Mouse (Mus musculus) lung, postnatal 10 days (tissue): ENCODE data around the gene Rhbg.

ENCODE experiments used
- DNase-seq: peaks from one replicate; pipeline ENCODE4 v3.0.0; 2021

The Rhbg gene

DNA sequence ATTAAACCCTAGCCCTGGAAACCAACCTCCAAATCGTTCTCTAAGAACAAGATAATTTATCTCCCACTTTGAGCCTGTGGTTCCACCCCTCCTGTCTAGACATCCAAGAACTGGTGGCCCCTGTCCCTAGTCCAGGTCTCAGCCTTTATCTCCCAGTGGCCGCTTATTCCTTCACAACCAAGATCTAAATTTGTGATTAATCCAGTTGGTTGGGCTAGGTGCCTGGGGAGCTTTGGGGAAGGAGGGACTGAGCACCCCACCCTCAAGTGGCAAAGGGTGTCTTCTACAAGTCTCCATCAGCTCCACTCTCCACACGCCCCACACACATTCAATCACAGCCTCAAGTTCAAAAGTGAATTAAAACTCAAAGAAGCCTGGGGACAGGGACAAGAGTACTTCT lies 48.0 kb downstream of the Rhbg start:
- DNase-seq = no peak

DNA sequence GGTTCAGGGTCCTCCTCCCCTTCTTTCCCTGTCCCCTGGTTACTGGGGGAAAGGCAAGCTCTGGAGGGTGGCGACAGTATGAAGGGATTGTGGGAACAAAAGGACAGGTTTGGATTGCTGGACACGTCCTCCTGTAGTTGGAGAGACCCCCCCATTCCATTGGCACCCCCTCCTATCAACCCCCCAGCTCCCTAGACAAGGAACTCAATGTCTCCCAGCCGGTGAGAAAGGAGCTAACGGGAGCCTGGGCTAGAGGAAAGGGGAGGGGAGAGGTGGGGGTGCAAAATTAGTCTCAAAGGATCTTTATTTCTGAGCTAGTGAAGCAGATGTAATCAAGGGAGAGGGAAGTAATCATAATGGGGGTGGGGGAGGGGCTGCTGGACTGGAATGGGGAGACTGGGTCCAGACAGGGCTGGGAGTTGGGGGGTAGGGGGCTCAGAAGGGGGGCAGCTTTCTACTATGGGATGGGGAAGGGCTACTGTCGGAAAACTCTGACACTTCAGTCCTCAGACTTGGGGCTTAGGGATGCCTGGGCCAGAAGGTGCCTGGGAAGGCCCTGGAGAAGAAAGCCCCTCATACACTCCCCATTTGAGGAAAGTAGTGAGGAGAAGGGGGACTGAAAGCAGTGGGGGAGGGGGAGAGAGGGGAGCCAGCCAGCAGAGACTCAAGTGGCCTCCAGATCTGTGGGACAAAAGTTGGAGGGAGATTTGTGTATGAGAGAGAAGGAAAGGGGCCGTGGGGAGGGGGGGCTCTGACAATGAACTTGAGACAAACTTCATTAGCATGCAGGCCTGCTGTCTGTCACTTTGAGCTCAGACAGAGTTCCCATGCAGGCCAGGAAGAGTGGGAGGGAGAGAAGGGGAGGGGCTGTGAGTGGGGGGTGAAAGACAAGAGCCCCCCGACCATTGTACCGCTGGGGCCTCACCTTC lies 48.7 kb downstream of the Rhbg start:
- no peak for DNase-seq

DNA sequence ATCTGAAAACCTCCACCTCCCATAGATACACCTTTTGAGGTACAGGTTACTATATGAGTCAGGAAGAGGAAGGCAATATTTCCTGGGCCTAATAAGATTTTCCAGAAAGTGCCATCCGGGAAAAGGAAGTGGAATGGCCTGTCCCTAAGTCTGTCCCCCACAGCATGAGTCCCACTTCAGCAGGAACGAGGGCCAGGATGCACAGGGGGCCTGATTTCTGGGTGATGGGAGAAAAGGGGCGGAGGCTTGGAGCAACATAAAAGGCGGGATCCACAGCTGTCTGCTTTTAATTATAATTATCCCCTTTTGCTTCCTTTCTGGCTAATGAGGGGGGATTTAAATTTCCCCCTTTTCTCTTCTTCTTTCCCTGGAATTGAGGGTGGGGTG lies 49.3 kb downstream of the Rhbg start:
- DNase-seq = no peak

DNA sequence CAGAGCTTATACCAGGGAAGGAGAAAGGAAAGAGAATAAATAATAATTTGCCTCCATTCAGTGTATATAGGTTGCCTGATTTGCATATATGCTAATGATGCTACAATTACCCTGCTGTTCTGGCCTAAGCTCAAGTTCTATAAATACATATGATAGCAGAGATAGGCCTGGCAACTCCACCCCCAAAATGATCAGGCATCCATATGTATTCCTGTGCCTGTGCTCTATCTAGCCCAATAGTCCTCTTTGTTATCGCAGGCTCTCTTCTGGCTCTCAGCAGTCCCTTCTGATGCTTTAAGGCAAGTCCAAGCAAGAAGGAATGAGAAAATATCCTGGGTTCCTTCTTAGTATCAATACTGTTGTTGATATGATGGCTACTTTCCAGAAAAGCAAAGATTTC lies 49.8 kb downstream of the Rhbg start:
- no peak for DNase-seq

DNA sequence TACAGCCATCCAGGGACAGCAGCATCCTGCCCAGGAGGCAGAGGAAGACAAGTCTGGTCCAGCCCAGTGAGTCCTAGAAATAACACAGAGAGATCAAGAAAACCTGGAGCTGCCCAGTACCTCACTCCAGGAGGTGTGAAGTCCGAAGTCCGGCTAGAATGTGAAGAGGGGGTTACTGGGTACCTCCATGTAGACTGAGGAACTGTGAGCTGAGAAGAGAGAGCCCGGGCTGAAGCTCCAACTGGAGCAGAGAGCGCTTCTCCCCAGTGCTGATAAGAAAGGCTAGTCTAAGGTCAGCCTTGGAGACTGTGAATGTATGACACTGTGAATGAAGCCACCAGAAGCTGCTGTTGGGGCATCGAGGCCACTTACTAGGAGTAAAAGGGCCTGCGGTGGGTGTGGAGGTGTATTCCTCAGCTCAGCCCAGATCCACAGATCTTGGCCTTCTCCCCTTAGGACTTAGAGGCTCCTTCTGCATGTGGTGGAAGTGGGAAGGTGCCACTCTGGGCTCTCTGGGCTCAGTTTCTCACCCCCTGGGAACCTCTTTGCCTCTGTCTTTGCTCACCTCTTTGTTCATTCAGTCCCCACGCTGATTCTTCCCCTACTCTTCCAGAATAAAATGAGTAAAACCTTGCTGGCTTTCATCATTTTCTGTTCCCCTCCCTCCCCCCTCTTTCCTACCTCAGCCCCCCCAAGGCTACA lies 50.4 kb downstream of the Rhbg start:
- no peak for DNase-seq

DNA sequence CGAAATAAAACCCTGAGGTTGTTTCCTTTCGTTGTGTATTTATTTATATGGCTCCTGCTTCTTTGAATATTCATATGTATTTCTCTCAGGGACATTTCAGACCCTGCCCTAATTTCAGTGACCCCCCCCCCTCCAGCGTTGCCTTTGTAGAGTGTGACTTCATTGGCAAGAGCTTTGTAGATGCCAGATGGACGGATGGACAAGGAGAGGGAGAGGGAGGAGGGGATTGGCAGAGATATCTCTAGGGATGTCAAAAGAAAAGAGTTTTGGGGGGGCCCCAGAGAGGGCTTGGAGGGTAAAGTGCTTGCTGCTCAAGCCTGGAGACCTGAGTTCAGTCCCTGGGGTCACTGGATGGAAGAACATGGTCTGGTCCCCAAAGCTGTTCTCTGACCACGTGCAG lies 51.1 kb downstream of the Rhbg start:
- DNase-seq = no peak

DNA sequence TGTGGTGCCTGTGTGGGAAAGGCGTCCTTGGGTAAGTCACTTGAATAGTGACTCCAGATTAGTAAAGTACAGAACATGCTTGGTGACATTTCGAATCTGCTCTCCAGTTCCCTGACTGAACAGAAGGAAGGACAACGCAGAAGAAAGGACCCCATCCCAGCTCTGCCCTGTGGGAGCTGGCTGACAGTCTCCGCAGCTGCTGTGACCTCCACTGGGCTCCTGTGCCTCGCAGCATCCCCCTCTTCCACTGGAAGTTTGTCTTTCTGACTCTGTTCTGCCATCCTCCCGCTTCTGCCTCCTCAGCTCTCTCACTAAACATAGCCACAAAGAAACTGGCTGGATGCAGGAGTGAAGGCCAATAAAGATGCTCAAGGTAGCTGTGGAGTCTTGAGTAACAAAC lies 51.5 kb downstream of the Rhbg start:
- DNase-seq = no peak

DNA sequence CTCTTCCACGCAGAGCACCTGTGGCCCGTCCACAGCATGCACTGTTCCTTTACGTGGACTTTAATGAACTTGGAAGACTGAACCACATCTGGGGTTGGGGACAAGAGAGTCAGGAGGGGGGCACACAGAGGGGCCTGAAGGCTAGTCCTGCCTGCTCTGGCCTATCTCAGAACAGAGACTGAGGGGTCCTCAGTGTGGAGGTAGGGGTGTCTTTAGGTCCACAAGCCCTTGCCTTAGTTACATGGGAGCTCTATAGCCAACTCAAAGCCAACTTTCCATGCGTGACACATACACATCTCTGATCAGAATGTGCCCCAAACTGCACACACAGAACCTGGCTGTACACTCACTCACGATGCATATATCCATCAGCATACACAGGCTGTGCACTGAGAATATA lies 52.9 kb downstream of the Rhbg start:
- no peak for DNase-seq

DNA sequence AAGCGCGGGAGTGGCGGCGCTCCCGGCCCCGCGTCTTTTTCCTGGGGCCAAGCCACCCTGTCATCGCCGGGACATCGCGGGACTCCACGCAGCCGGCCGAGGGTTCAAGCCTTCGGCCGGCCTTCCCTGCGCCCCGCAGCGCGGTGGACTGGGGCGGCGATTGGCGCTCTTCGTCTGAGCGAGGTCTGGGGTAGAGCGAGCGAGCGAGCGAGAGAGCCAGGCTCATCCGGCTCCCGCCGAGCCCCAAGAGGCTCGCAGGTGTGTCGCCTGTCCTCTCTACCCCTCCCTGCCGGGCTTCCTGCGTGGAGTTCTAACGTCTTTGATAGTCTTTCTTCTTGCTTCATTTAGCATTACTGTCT lies 53.6 kb downstream of the Rhbg start:
- DNase-seq = no peak

DNA sequence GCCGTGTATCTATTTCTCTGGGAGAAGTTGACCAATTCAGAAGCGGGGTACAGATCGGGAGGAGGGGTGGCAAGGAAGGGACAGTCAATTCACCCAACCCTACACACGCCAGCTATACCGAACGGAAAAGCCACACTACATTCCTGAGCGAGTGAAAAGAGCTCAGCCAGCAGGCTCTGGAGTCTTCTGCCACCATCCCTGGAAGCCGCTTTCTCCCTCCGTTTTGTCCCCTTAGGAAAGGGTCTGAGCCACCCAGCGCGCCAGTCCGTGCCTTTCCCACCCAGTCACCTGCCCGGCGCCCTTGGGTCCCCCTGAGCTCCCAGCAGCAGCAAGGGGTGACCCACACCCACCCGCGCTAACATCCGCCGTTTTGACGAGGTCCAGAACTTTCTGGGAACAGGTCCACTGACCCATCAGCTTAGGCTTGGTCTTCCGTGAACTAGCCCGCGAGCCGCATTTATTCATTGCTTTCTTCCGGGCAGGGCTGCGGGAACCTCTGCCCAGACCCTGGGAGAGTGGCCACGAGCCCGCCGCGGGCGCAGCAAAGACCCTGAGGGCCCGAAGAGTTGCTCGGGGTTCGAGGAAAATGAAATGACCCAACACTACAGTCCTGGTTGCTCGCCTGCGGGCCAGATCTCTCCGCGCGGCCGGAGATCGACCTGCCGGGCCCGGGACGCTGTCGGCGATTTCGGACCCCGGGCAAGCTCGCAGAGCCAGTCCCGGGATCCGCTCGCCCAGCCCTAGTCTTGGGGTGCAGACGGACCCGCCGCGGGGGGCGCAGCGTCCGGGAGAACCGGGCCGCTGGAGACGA lies 54.1 kb downstream of the Rhbg start:
- no peak for DNase-seq

DNA sequence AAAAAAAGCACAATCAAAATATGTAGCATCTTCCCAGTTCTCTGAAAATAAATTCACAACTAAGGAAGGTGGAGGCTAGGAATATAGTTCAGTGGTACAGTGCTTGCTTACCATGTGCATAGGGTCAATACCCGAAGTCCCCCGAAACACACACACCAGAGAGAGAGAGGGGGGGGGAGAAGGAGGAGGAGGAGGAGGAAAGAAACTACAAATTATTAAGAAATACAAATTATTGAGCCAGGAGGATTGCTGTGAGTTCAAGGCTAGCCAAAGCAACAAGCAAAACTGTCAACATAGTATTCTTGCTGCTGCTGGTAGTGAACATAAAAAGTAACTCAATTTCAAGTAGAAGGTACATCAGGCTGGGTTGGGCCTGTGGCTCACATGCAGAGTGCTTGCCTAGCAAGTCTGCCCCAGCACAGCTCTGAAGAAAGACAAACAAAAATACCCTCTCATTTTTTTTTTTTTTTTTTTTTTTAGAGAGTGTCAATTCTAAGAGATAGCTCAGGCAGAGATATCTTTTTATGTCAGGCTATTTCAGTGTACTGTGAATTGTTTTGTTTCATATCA lies 54.9 kb downstream of the Rhbg start:
- no peak for DNase-seq

DNA sequence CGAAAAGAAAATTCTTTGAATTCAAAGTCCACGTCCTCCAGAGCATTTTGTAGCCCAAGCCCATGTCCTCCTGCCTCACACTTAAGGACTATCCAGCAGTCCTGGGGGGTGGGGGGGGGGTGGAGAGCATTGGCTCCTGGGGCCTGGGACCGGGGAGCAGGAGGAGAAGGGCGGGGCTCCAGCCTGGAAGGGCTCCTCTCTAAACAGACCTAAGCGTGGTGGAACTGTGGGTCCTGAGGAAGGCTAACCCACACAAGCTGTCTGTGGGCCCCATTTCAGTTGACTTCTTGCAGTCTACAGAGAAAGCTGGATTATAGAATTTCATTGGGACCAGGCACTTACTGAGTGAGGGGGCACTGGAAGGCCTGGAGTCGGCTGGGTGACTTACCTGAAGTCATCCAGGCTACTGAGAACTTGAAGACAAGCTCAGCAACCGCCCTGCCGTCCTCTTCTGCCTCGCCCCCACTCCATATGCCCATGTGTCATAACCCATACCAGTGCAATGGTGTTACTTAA lies 55.9 kb downstream of the Rhbg start:
- no peak for DNase-seq

DNA sequence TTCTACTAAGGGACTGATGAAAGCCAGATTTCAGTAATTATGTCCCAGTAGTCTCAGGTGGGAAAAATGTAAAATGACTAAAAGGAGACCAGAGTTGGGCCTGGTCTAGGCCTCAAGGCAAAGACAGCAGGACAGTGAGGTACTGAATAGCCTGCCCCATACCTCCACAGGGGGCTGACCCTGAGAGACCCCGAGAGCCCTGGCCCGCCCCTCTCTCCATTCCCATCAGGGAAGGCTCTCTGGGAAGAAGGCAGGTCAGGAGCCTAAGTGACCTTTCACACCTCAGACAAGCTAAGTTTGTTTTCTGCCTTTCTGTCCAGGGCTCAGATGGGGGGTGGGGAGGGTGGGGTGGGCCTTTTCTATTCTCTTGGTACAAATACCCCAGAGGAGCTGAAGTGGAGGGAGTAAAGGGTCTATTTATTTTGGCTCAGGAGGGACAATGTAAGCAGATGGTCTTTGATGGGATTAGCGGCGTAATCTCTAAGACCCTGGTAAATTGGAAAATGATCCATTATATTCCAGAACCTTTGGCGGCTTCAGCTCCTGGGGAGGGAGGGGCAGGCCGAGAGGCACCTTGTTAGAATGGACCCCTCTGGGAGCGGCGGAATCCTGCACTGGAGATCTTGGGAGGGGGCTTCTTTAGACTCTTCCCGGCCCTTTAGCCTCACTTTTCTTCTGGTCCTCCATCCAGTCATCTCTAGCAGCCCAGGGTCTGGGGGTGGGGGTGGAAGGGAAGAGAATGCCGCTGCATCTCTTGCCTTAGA lies 56.6 kb downstream of the Rhbg start:
- no peak for DNase-seq
